9 mouse cellular contexts compared by ENCODE assay signal in genomic region chr1:85901516-85902107, GRCm38 (mm10). TPM values are rescaled to one million over a fixed set of nuclear protein-coding genes. Genes with fewer than 3 reads are reported as not detected.
A peak's percentile ranks its signal among the peaks of the same experiment; 100 is the strongest.
DNase-seq lines count a peak whose midpoint lies in the region; ATAC-seq and TF ChIP-seq lines count a peak whose summit lies in the region.
"Had no signal": no experiment of that assay in that cellular context is flagged by ENCODE, and none has a peak within 500 bp of the region (broad histone marks: within the 10 kb centered on the region; RNA-seq: fewer than 3 reads in every experiment).

No protein-coding gene starts in this region.

- no peak overlapping the region for H3K9ac ChIP-seq in forebrain, embryonic 11.5 days (ENCODE audit: low read length)
- 0 out of 2 replicates have a peak overlapping the region, but pooled peaks have one; percentile 45 for H3K9ac ChIP-seq in heart, embryonic 14.5 days (ENCODE audit: low read length)
- no peak overlapping the region for H3K9ac ChIP-seq in midbrain, postnatal 0 days (replicated peaks; ENCODE audit: low read length, poor library complexity, severe bottlenecking)

- H3K4me2 ChIP-seq in forebrain, embryonic 11.5 days (ENCODE audit: low read depth, low read length, severe bottlenecking): no peak overlapping the region
- H3K4me2 ChIP-seq in heart, embryonic 14.5 days (ENCODE audit: low read length): peak overlapping the region; percentile 42
- no peak overlapping the region for H3K4me2 ChIP-seq in midbrain, postnatal 0 days (ENCODE audit: low read depth, low read length, poor library complexity, severe bottlenecking)

- peak overlapping the region; percentile 66 for H3K27ac ChIP-seq in left cerebral cortex, adult 2 months
- H3K27ac ChIP-seq in forebrain, embryonic 11.5 days (ENCODE audit: low read depth, low read length): peak overlapping the region; percentile 12; the same call in 1 of the 2 replicates
- peak overlapping the region; percentile 6 to 71 for H3K27ac ChIP-seq in heart, embryonic 14.5 days (replicated peaks in 1 of 2; ENCODE audit: control insufficient read depth in 1 of 2, insufficient read depth in 1 of 2, low read depth in 2 of 2, low read length in 2 of 2)
- 0 out of 2 replicates have a peak overlapping the region, but pooled peaks have one; percentile 43 for H3K27ac ChIP-seq in midbrain, postnatal 0 days (ENCODE audit: low read depth, low read length)

- WGBS in forebrain, embryonic 11.5 days: 75% methylated on average over 3 of the region's 3 CpGs
- WGBS in heart, embryonic 14.5 days: 26% methylated on average over 3 of the region's 3 CpGs
- WGBS in midbrain, postnatal 0 days: 52% methylated on average over 3 of the region's 3 CpGs

- no peak overlapping the region for H3K4me3 ChIP-seq in left cerebral cortex, adult 2 months
- no peak overlapping the region for H3K4me3 ChIP-seq in forebrain, embryonic 11.5 days (ENCODE audit: low read depth, low read length)
- H3K4me3 ChIP-seq in heart, embryonic 14.5 days (ENCODE audit: control insufficient read depth in 1 of 2, insufficient read depth in 1 of 2, low read depth in 1 of 2, low read length in 2 of 2): no peak overlapping the region
- no peak overlapping the region for H3K4me3 ChIP-seq in midbrain, postnatal 0 days (ENCODE audit: low read depth, low read length)

- peaks cover 21% of the 10 kb centered on the region; the same call in 1 of the 2 replicates for H3K36me3 ChIP-seq in forebrain, embryonic 11.5 days (ENCODE audit: control insufficient read depth, insufficient read depth, low read length)
- H3K36me3 ChIP-seq in heart, embryonic 14.5 days (ENCODE audit: control insufficient read depth, insufficient read depth, low read length): peaks cover 39% of the 10 kb centered on the region
- H3K36me3 ChIP-seq in midbrain, postnatal 0 days (ENCODE audit: insufficient read depth, low read length): peaks cover 33% of the 10 kb centered on the region

- H3K27me3 ChIP-seq in forebrain, embryonic 11.5 days (ENCODE audit: control insufficient read depth, insufficient read depth, low read length): no peaks in the 10 kb centered on the region
- no peaks in the 10 kb centered on the region for H3K27me3 ChIP-seq in heart, embryonic 14.5 days (ENCODE audit: control insufficient read depth, insufficient read depth, low read length)
- H3K27me3 ChIP-seq in midbrain, postnatal 0 days (ENCODE audit: insufficient read depth, low read length): no peaks in the 10 kb centered on the region

- TF ChIP-seq CTCF in left cerebral cortex, adult 2 months (IDR thresholded peaks at IDR 0.05): no peak
- TF ChIP-seq CTCF in midbrain, postnatal 0 days (IDR thresholded peaks at IDR 0.05): no peak

- intact Hi-C loops in left cerebral cortex, adult 2 months (cut with DNase I): no loop called here

- ATAC-seq in forebrain, embryonic 11.5 days (replicated peaks; ENCODE audit: low FRiP score): peak; percentile 25; the same call in 1 of the 2 replicates
- peak; percentile 48; the same call in 1 of the 2 replicates for ATAC-seq in heart, embryonic 14.5 days (ENCODE audit: insufficient number of reproducible peaks, insufficient read depth, low FRiP score, low read depth)
- ATAC-seq in midbrain, postnatal 0 days (ENCODE audit: low FRiP score): no peak; the same call in 1 of the 2 replicates

- H3K9me3 ChIP-seq in forebrain, embryonic 11.5 days (ENCODE audit: control insufficient read depth, low read length): no peaks in the 10 kb centered on the region
- no peaks in the 10 kb centered on the region for H3K9me3 ChIP-seq in heart, embryonic 14.5 days (ENCODE audit: control insufficient read depth, low read length)
- H3K9me3 ChIP-seq in midbrain, postnatal 0 days (ENCODE audit: low read length): no peaks in the 10 kb centered on the region

- no peak for DNase-seq in left cerebral cortex, adult 2 months (ENCODE audit: extremely low spot score in 1 of 2, low spot score in 2 of 2)
- DNase-seq in left cerebral cortex, adult 8-10 months (ENCODE audit: low spot score in 2 of 2): no peak
- DNase-seq in forebrain, embryonic 11.5 days (ENCODE audit: low spot score): no peak
- no peak for DNase-seq in midbrain, postnatal 0 days (ENCODE audit: low spot score)
- DNase-seq in spleen, adult 12 weeks (ENCODE audit: low spot score): no peak
- DNase-seq in spleen, postnatal 14 days (ENCODE audit: low spot score in 2 of 2): no peak
- no peak for DNase-seq in thymus, postnatal 25 days

- H3K4me1 ChIP-seq in forebrain, embryonic 11.5 days (replicated peaks; ENCODE audit: control insufficient read depth, insufficient read depth, low read length): peaks cover 29% of the 10 kb centered on the region
- H3K4me1 ChIP-seq in heart, embryonic 14.5 days (ENCODE audit: control insufficient read depth in 2 of 2, insufficient read depth in 2 of 2, low read length in 2 of 2): peaks cover 76 to 80% of the 10 kb centered on the region in 2 experiments
- peaks cover 40% of the 10 kb centered on the region for H3K4me1 ChIP-seq in midbrain, postnatal 0 days (ENCODE audit: insufficient read depth, low read length)

RNA-seq across cellular contexts. Expression of gene Itm2c, which starts 7.5 kb away (rescaled TPM):
- total RNA-seq in left cerebral cortex, adult 2 months (2021): 100 to 1,000 TPM; 714 to 742 TPM
- 100 to 1,000 TPM; 764 to 823 (median 782) TPM for total RNA-seq in left cerebral cortex, adult 8-10 months (2022)
- polyA plus RNA-seq in forebrain, embryonic 11.5 days (2014; fragmentation: Nextera tagmentation; extraction: Ambion mirVana): 65.3 and 74.7 TPM in 2 replicates
- 129 and 189 TPM in 2 replicates for polyA plus RNA-seq in heart, embryonic 14.5 days (2014; fragmentation: Nextera tagmentation; extraction: Ambion mirVana)
- 312 and 376 TPM in 2 replicates for total RNA-seq in midbrain, postnatal 0 days (2014; rRNA removed)
- 293 and 297 TPM in 2 replicates for polyA plus RNA-seq in midbrain, postnatal 0 days (2015; fragmentation: Nextera tagmentation; extraction: Ambion mirVana)

RNA-seq across cellular contexts. Expression of gene 4933407L21Rik, which starts 26.7 kb away (rescaled TPM):
- total RNA-seq in left cerebral cortex, adult 2 months (2021): 1 to 10 TPM; 5.5 to 7.2 TPM
- 1 to 10 TPM; 5.6 to 9.6 (median 6.3) TPM for total RNA-seq in left cerebral cortex, adult 8-10 months (2022)
- polyA plus RNA-seq in forebrain, embryonic 11.5 days (2014; fragmentation: Nextera tagmentation; extraction: Ambion mirVana): 0.60 and 1.1 TPM in 2 replicates
- polyA plus RNA-seq in heart, embryonic 14.5 days (2014; fragmentation: Nextera tagmentation; extraction: Ambion mirVana): 0.11 and 0.26 TPM in 2 replicates
- total RNA-seq in midbrain, postnatal 0 days (2014; rRNA removed): 9.4 and 10.6 TPM in 2 replicates
- polyA plus RNA-seq in midbrain, postnatal 0 days (2015; fragmentation: Nextera tagmentation; extraction: Ambion mirVana): 8.5 and 10.1 TPM in 2 replicates
- polyA plus RNA-seq: small intestine, adult 2 months had no signal

RNA-seq across cellular contexts. Expression of gene Gpr55, which starts 59.2 kb away (rescaled TPM):
- total RNA-seq in left cerebral cortex, adult 2 months (2021): under 1 TPM; 0.09 to 0.14 TPM
- under 1 TPM; 0.11 to 0.23 (median 0.21) TPM for total RNA-seq in left cerebral cortex, adult 8-10 months (2022)
- not detected in 2 replicates for polyA plus RNA-seq in forebrain, embryonic 11.5 days (2014; fragmentation: Nextera tagmentation; extraction: Ambion mirVana)
- 0.07 TPM in 1 of 2 replicates, not detected in the other for polyA plus RNA-seq in heart, embryonic 14.5 days (2014; fragmentation: Nextera tagmentation; extraction: Ambion mirVana)
- 0.22 TPM in 1 of 2 replicates, not detected in the other for total RNA-seq in midbrain, postnatal 0 days (2014; rRNA removed)
- polyA plus RNA-seq in midbrain, postnatal 0 days (2015; fragmentation: Nextera tagmentation; extraction: Ambion mirVana): 0.10 and 0.19 TPM in 2 replicates

Comparison
In these comparisons a context has a peak if more than half of its experiments do, and no peak if none do; other contexts are left out.
1. H3K27ac ChIP-seq: peak in every context shown above with its lines; median percentile 66 in left cerebral cortex, adult 2 months; 43 in midbrain, postnatal 0 days; 38 in heart, embryonic 14.5 days; 12 in forebrain, embryonic 11.5 days.